Mouse (Mus musculus): ENCODE results near the gene Lysmd1. TPM values are rescaled to one million over a fixed set of nuclear protein-coding genes. Genes with fewer than 3 reads are reported as not detected.
"Not testable (repeated sequence)": the region's sequence is repeated elsewhere in the genome, so short reads cannot be mapped to it uniquely, and the experiment has no call there.

The Lysmd1 gene
- 10 to 100 TPM; 22.4 to 24.6 TPM for total RNA-seq (2021)
- long read RNA-seq, transcript Lysmd1-201 (3 exons, 2,394 nt), result major isoform, 16 of 21 reads
- long read RNA-seq, partial matches to known transcripts, result 1 of 21 reads
- long read RNA-seq, other reads (novel, unspliced or antisense), result 4 of 21 reads

- DNase-seq (ENCODE audit: low spot score in 2 of 2), result peak; percentile 79 to 84
Measured at GRCm38 (mm10) chr3:95133680-95134101, at the start of gene Lysmd1, which contains the start of gene Scnm1. Gene Lysmd1, plus strand, starts transcription at chr3:95134088. Gene Scnm1, minus strand, starts transcription at chr3:95134011.

GRCm38 (mm10) chr3:95088071-95088470 is 45.8 kb upstream of the Lysmd1 start:
- no peak for DNase-seq (ENCODE audit: low spot score in 2 of 2)

GRCm38 (mm10) chr3:95100854-95101253 is 33.0 kb upstream of the Lysmd1 start:
- no peak for DNase-seq (ENCODE audit: low spot score in 2 of 2)

GRCm38 (mm10) chr3:95105121-95105520 is 28.8 kb upstream of the Lysmd1 start:
- DNase-seq (ENCODE audit: low spot score in 2 of 2), result no peak

GRCm38 (mm10) chr3:95105586-95106337 is 28.1 kb upstream of the Lysmd1 start:
- DNase-seq (ENCODE audit: low spot score in 2 of 2), result no peak

GRCm38 (mm10) chr3:95106338-95107117 is 27.4 kb upstream of the Lysmd1 start, which contains the start of gene Pip5k1a:
Gene Pip5k1a, minus strand, starts transcription at chr3:95106930.
- DNase-seq (ENCODE audit: low spot score in 2 of 2), result peak; percentile 97 to 98

GRCm38 (mm10) chr3:95107308-95107707 is 26.6 kb upstream of the Lysmd1 start:
- DNase-seq (ENCODE audit: low spot score in 2 of 2), result not testable (repeated sequence)

- no peak for DNase-seq (ENCODE audit: low spot score in 2 of 2)
Measured at GRCm38 (mm10) chr3:95107898-95108297, 26.0 kb upstream of the Lysmd1 start.

GRCm38 (mm10) chr3:95110911-95111726 is 22.8 kb upstream of the Lysmd1 start, which contains the start of gene Vps72:
Gene Vps72, plus strand, starts transcription at chr3:95111022.
- peak; percentile 86 to 92 for DNase-seq (ENCODE audit: low spot score in 2 of 2)

- DNase-seq (ENCODE audit: low spot score in 2 of 2), result no peak
Measured at GRCm38 (mm10) chr3:95112760-95113159, 21.1 kb upstream of the Lysmd1 start.

- DNase-seq (ENCODE audit: low spot score in 2 of 2), result no peak
Measured at GRCm38 (mm10) chr3:95117751-95118150, 16.1 kb upstream of the Lysmd1 start.

GRCm38 (mm10) chr3:95121580-95121979 is 12.3 kb upstream of the Lysmd1 start:
- no peak for DNase-seq (ENCODE audit: low spot score in 2 of 2)

GRCm38 (mm10) chr3:95124246-95124645 is 9.6 kb upstream of the Lysmd1 start, which contains the start of gene Tmod4:
Gene Tmod4, plus strand, starts transcription at chr3:95124476.
- DNase-seq (ENCODE audit: low spot score in 2 of 2), result no peak

GRCm38 (mm10) chr3:95124972-95125371 is 8.9 kb upstream of the Lysmd1 start:
- DNase-seq (ENCODE audit: low spot score in 2 of 2), result peak; percentile 61 to 69

GRCm38 (mm10) chr3:95129226-95129651 is 4.6 kb upstream of the Lysmd1 start:
- no peak for DNase-seq (ENCODE audit: low spot score in 2 of 2)

GRCm38 (mm10) chr3:95130081-95130480 is 3.8 kb upstream of the Lysmd1 start:
- DNase-seq (ENCODE audit: low spot score in 2 of 2), result no peak

GRCm38 (mm10) chr3:95132389-95132788 is 1.5 kb upstream of the Lysmd1 start:
- DNase-seq (ENCODE audit: low spot score in 2 of 2), result not testable (repeated sequence)

- no peak for DNase-seq (ENCODE audit: low spot score in 2 of 2)
Measured at GRCm38 (mm10) chr3:95133176-95133575, 712 bp upstream of the Lysmd1 start.

- not testable (repeated sequence) for DNase-seq (ENCODE audit: low spot score in 2 of 2)
Measured at GRCm38 (mm10) chr3:95134133-95134532, 245 bp downstream of the Lysmd1 start.

GRCm38 (mm10) chr3:95135023-95135422 is 1.1 kb downstream of the Lysmd1 start:
- peak in 1 of 2 experiments; percentile 44 for DNase-seq (ENCODE audit: low spot score in 2 of 2)
